Mouse (Mus musculus) midbrain, embryonic 12.5 days (tissue): Measurements from ENCODE around the gene Znhit1. TPM values are rescaled to one million over a fixed set of nuclear protein-coding genes. Genes with fewer than 3 reads are reported as not detected.

Experiments
- ATAC-seq: fragments of 200-750 bp; cut with Nextera tagmentation; 2 replicates; pipeline ENCODE4 v1.8.0; 2017; ENCODE audit warnings: low read depth, moderate TSS enrichment, moderate library complexity; ENCODE audit not compliant: low FRiP score
- H3K27ac ChIP-seq: fragments of 300-500 bp; sonication (generic); replicated peaks from 2 replicates; pipeline ENCODE4 v1.5.1; 2016; ENCODE audit warnings: mild to moderate bottlenecking
- H3K27me3 ChIP-seq: fragments of 300-500 bp; sonication (generic); 2 replicates; pipeline ENCODE4 v1.6.1; 2016; ENCODE audit warnings: mild to moderate bottlenecking
- H3K36me3 ChIP-seq: fragments of 300-500 bp; sonication (generic); 2 replicates; pipeline ENCODE4 v1.6.1; 2016
- H3K4me1 ChIP-seq: fragments of 300-500 bp; sonication (generic); 2 replicates; pipeline ENCODE4 v1.6.1; 2016
- H3K4me2 ChIP-seq: fragments of 300-500 bp; sonication (generic); replicated peaks from 2 replicates; pipeline ENCODE4 v1.6.1; 2016; ENCODE audit warnings: mild to moderate bottlenecking, moderate library complexity
- H3K4me3 ChIP-seq: fragments of 300-500 bp; sonication (generic); 2 replicates; pipeline ENCODE4 v1.5.1; 2016; ENCODE audit warnings: mild to moderate bottlenecking
- H3K9ac ChIP-seq: fragments of 300-500 bp; sonication (generic); replicated peaks from 2 replicates; pipeline ENCODE4 v1.6.1; 2016; ENCODE audit warnings: mild to moderate bottlenecking, moderate library complexity
- H3K9me3 ChIP-seq: fragments of 300-500 bp; sonication (generic); 2 replicates; pipeline ENCODE4 v1.6.1; 2016; ENCODE audit warnings: mild to moderate bottlenecking
- WGBS: fragments of 180-500 bp; shearing (Covaris S2); methylation state at CpG from one replicate; pipeline ENCODE4 v1.1.7; 2016; 5-methylcytosine and 5-hydroxymethylcytosine counted together
- polyA plus RNA-seq: library from polyadenylated mRNA; unstranded; fragments of >200 nt; fragmentation: Nextera tagmentation; extraction: Ambion mirVana; gene quantifications from 2 replicates; pipeline ENCODE4 v1.2.1, GENCODE M21; 2016

The Znhit1 gene
- polyA plus RNA-seq, 1 experiment from 2014 or later: 102 TPM

GRCm38 (mm10) chr5:136982338-136982930, 5.4 kb downstream of the Znhit1 start:
- 53% methylated on average over 15 of the region's 16 CpGs for WGBS
- peaks cover 9% of the 10 kb centered on the region for H3K4me1 ChIP-seq
- no peak overlapping the region for H3K4me2 ChIP-seq
- no peak overlapping the region for H3K9ac ChIP-seq
- no peak overlapping the region for H3K27ac ChIP-seq
- no peak overlapping the region for H3K4me3 ChIP-seq
- H3K36me3 ChIP-seq: peaks cover 21% of the 10 kb centered on the region
- ATAC-seq: 0 out of 2 replicates have a peak, but pooled peaks have one; percentile 14
- H3K9me3 ChIP-seq: no peaks in the 10 kb centered on the region
- no peaks in the 10 kb centered on the region for H3K27me3 ChIP-seq

GRCm38 (mm10) chr5:136980974-136981373, 6.8 kb downstream of the Znhit1 start:
- H3K9me3 ChIP-seq: no peaks in the 10 kb centered on the region
- H3K36me3 ChIP-seq: peaks cover 21% of the 10 kb centered on the region
- no peak overlapping the region for H3K9ac ChIP-seq
- ATAC-seq: no peak
- no peak overlapping the region for H3K27ac ChIP-seq
- H3K4me1 ChIP-seq: peaks cover 5% of the 10 kb centered on the region
- H3K27me3 ChIP-seq: no peaks in the 10 kb centered on the region
- no peak overlapping the region for H3K4me2 ChIP-seq
- H3K4me3 ChIP-seq: no peak overlapping the region
- WGBS: 88% methylated on average over 8 of the region's 8 CpGs

GRCm38 (mm10) chr5:136979762-136980161, 8.1 kb downstream of the Znhit1 start:
- H3K27ac ChIP-seq: no peak overlapping the region
- no peak for ATAC-seq
- no peak overlapping the region for H3K4me3 ChIP-seq
- 88% methylated on average over 2 of the region's 2 CpGs for WGBS
- H3K9ac ChIP-seq: no peak overlapping the region
- H3K4me2 ChIP-seq: no peak overlapping the region
- no peaks in the 10 kb centered on the region for H3K27me3 ChIP-seq
- no peaks in the 10 kb centered on the region for H3K4me1 ChIP-seq
- no peaks in the 10 kb centered on the region for H3K9me3 ChIP-seq
- H3K36me3 ChIP-seq: peaks cover 19% of the 10 kb centered on the region

GRCm38 (mm10) chr5:136977769-136978168, 10.1 kb downstream of the Znhit1 start:
- Histone ChIP-seq H3K9me3 (no peaks in the 10 kb centered on the region), H3K27me3 (no peaks in the 10 kb centered on the region), H3K4me3 (no peak overlapping the region), H3K4me2 (no peak overlapping the region), H3K27ac (no peak overlapping the region), H3K9ac (no peak overlapping the region), H3K36me3 (peaks cover 17% of the 10 kb centered on the region), H3K4me1 (no peaks in the 10 kb centered on the region)
- ATAC-seq: no peak
- WGBS: 79% methylated on average over 4 of the region's 4 CpGs

- H3K4me1 ChIP-seq: no peaks in the 10 kb centered on the region
- peaks cover 2% of the 10 kb centered on the region; the same call in 1 of the 2 replicates for H3K36me3 ChIP-seq
- H3K4me2 ChIP-seq: no peak overlapping the region
- H3K9me3 ChIP-seq: no peaks in the 10 kb centered on the region
- H3K4me3 ChIP-seq: no peak overlapping the region
- 82% methylated on average over 8 of the region's 8 CpGs for WGBS
- H3K9ac ChIP-seq: no peak overlapping the region
- ATAC-seq: no peak
- H3K27ac ChIP-seq: no peak overlapping the region
- H3K27me3 ChIP-seq: no peaks in the 10 kb centered on the region
These were observed 14.2 kb downstream of the Znhit1 start for GRCm38 (mm10) chr5:136973670-136974069.

GRCm38 (mm10) chr5:136970703-136971102, 17.1 kb downstream of the Znhit1 start:
- ATAC-seq: no peak
- H3K36me3 ChIP-seq: peaks cover 31% of the 10 kb centered on the region
- H3K27ac ChIP-seq: no peak overlapping the region
- whole genome bisulfite sequencing: 68% methylated on average over 1 of the region's 1 CpGs
- H3K4me3 ChIP-seq: no peak overlapping the region
- H3K4me2 ChIP-seq: no peak overlapping the region
- no peaks in the 10 kb centered on the region for H3K27me3 ChIP-seq
- no peaks in the 10 kb centered on the region for H3K9me3 ChIP-seq
- no peaks in the 10 kb centered on the region for H3K4me1 ChIP-seq
- no peak overlapping the region for H3K9ac ChIP-seq

- no peak overlapping the region for H3K4me2 ChIP-seq
- no peak overlapping the region for H3K27ac ChIP-seq
- H3K4me3 ChIP-seq: no peak overlapping the region
- no peak for ATAC-seq
- peaks cover 58% of the 10 kb centered on the region for H3K36me3 ChIP-seq
- WGBS: 80% methylated on average over 10 of the region's 10 CpGs
- H3K27me3 ChIP-seq: no peaks in the 10 kb centered on the region
- peaks cover 8% of the 10 kb centered on the region for H3K4me1 ChIP-seq
- H3K9me3 ChIP-seq: no peaks in the 10 kb centered on the region
- no peak overlapping the region for H3K9ac ChIP-seq
These were observed 20.2 kb downstream of the Znhit1 start for GRCm38 (mm10) chr5:136967592-136967991.

- Histone ChIP-seq H3K36me3 (peaks cover 58% of the 10 kb centered on the region), H3K4me2 (no peak overlapping the region)
- 93% methylated on average over 4 of the region's 4 CpGs for WGBS
These were observed 20.9 kb downstream of the Znhit1 start for GRCm38 (mm10) chr5:136966861-136967455.

GRCm38 (mm10) chr5:136966331-136966730, 21.5 kb downstream of the Znhit1 start, which contains the start of gene Cldn15:
Gene Cldn15, plus strand, starts transcription at chr5:136966616.
- no peak within 1 kb of the TSS for H3K27ac ChIP-seq
- 88% methylated on average over 6 of the region's 6 CpGs for WGBS

More at GRCm38 (mm10) chr5:136966861-136967455, 20.9 kb downstream of the Znhit1 start:
- ATAC-seq: no peak
- no peaks in the 10 kb centered on the region for H3K27me3 ChIP-seq
- peaks cover 8% of the 10 kb centered on the region for H3K4me1 ChIP-seq
- no peak overlapping the region for H3K4me3 ChIP-seq
- H3K9ac ChIP-seq: no peak overlapping the region
- H3K27ac ChIP-seq: no peak overlapping the region
- no peaks in the 10 kb centered on the region for H3K9me3 ChIP-seq

GRCm38 (mm10) chr5:136965686-136966085, 22.1 kb downstream of the Znhit1 start:
- H3K36me3 ChIP-seq: peaks cover 58% of the 10 kb centered on the region
- H3K27ac ChIP-seq: no peak overlapping the region
- no peak for ATAC-seq
- no peaks in the 10 kb centered on the region for H3K9me3 ChIP-seq
- no peak overlapping the region for H3K4me2 ChIP-seq
- no peak overlapping the region for H3K9ac ChIP-seq
- 93% methylated on average over 8 of the region's 8 CpGs for WGBS
- no peak overlapping the region for H3K4me3 ChIP-seq
- H3K27me3 ChIP-seq: no peaks in the 10 kb centered on the region
- H3K4me1 ChIP-seq: peaks cover 17% of the 10 kb centered on the region

More at GRCm38 (mm10) chr5:136966331-136966730, 21.5 kb downstream of the Znhit1 start, which contains the start of gene Cldn15:
- peaks cover 58% of the 10 kb centered on the region for H3K36me3 ChIP-seq
- no peak for ATAC-seq
- H3K4me2 ChIP-seq: no peak within 1 kb of the TSS
- H3K9me3 ChIP-seq: no peaks in the 10 kb centered on the region
- peaks cover 12% of the 10 kb centered on the region for H3K4me1 ChIP-seq
- H3K27me3 ChIP-seq: no peaks in the 10 kb centered on the region
- H3K4me3 ChIP-seq: no peak within 1 kb of the TSS
- no peak within 1 kb of the TSS for H3K9ac ChIP-seq

GRCm38 (mm10) chr5:136965210-136965609, 22.6 kb downstream of the Znhit1 start:
- no peak for ATAC-seq
- peaks cover 17% of the 10 kb centered on the region for H3K4me1 ChIP-seq
- no peak overlapping the region for H3K4me3 ChIP-seq
- no peaks in the 10 kb centered on the region for H3K9me3 ChIP-seq
- H3K4me2 ChIP-seq: no peak overlapping the region
- H3K27me3 ChIP-seq: no peaks in the 10 kb centered on the region
- no peak overlapping the region for H3K27ac ChIP-seq
- H3K36me3 ChIP-seq: peaks cover 58% of the 10 kb centered on the region
- no peak overlapping the region for H3K9ac ChIP-seq
- WGBS: 91% methylated on average over 9 of the region's 9 CpGs

- H3K4me3 ChIP-seq: peak overlapping the region; percentile 71
- H3K27ac ChIP-seq: peak overlapping the region; percentile 86
- H3K4me2 ChIP-seq: peak overlapping the region; percentile 80
- no peaks in the 10 kb centered on the region for H3K9me3 ChIP-seq
- no peaks in the 10 kb centered on the region for H3K27me3 ChIP-seq
- H3K4me1 ChIP-seq: peaks cover 17% of the 10 kb centered on the region
- peak overlapping the region; percentile 72 for H3K9ac ChIP-seq
- WGBS: 80% methylated on average over 8 of the region's 8 CpGs
- H3K36me3 ChIP-seq: peaks cover 52% of the 10 kb centered on the region
- no peak for ATAC-seq
These were observed 24.8 kb downstream of the Znhit1 start for GRCm38 (mm10) chr5:136962966-136963540.
